Mouse (Mus musculus): ENCODE data around the gene Prickle2. TPM values are rescaled to one million over a fixed set of nuclear protein-coding genes. Genes with fewer than 3 reads are reported as not detected.

The Prickle2 gene
- total RNA-seq, 1 experiment from 2014 or later = 9.5 TPM

GRCm38 (mm10) chr6:92370896-92371295 lies 335.1 kb downstream of the Prickle2 start:
- DNase-seq = no peak

- DNase-seq = no peak
These were observed 358.5 kb downstream of the Prickle2 start for GRCm38 (mm10) chr6:92347278-92348028.

DNA sequence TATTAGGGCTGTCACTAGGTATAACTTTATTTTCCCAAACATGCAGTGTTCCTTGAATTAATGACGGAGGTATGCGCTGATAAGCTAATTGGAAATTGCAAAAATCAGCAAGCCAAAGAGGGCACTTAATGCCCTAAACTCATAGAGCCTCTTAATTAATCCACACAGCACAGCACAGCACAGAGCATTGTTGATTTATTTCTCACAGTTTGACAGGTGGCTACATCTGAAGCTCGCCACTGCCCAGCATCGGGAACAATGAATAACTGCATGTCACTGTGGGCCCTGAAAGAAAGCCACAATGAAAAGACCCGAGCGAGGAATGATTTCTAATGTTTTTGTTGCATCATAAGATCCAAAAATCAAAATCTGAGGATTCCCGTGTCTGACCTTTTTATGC lies 359.2 kb downstream of the Prickle2 start:
- DNase-seq = no peak

GRCm38 (mm10) chr6:92345151-92345550 lies 360.8 kb downstream of the Prickle2 start:
- no peak for DNase-seq

GRCm38 (mm10) chr6:92344588-92344987 lies 361.4 kb downstream of the Prickle2 start:
- no peak for DNase-seq

Other genes with a start within 250 kb of the Prickle2 start
- gene A730049H05Rik, start 110.3 kb upstream of the Prickle2 start, total RNA-seq (2021) = 3.0 and 4.6 TPM in 2 replicates
- not detected in 2 replicates for gene Gm15737, start 163.2 kb upstream of the Prickle2 start, total RNA-seq (2021)
- gene Adamts9, start 237.3 kb upstream of the Prickle2 start, total RNA-seq (2021) = 26.1 and 31.6 TPM in 2 replicates

Data from adrenal gland, postnatal 25 days (tissue).